ENCODE assay signal across 15 mouse cellular contexts in genomic region chr4:137717671-137718070, GRCm38 (mm10). TPM values are rescaled to one million over a fixed set of nuclear protein-coding genes. Genes with fewer than 3 reads are reported as not detected.
A peak's percentile ranks its signal among the peaks of the same experiment; 100 is the strongest.
DNase-seq lines count a peak whose midpoint lies in the region; TF ChIP-seq lines count a peak whose summit lies in the region.
"Had no signal": no experiment of that assay in that cellular context is flagged by ENCODE, and none has a peak within 500 bp of the region (broad histone marks: within the 10 kb centered on the region; RNA-seq: fewer than 3 reads in every experiment).

No protein-coding gene starts in this region.

- H3K9me3 ChIP-seq in heart, embryonic 10.5 days = no peaks in the 10 kb centered on the region
- no peaks in the 10 kb centered on the region for H3K9me3 ChIP-seq in E14TG2a.4 (ENCODE audit: low read length)

- no peak for TF ChIP-seq POLR2A in cerebellum, adult 2 months (IDR thresholded peaks at IDR 0.05; ENCODE audit: borderline replicate concordance, insufficient read depth, low read length)

- intact Hi-C loops in heart, postnatal 36 days (cut with DNase I) = no loop called here
- intact Hi-C loops in left cerebral cortex, postnatal 4 days (cut with DNase I) = loop anchor here (2.0 kb wide), 1 partner anchor 41 kb away; no protein-coding TSS in a partner anchor

- H3K4me1 ChIP-seq in heart, embryonic 10.5 days = peaks cover 45% of the 10 kb centered on the region
- peaks cover 88% of the 10 kb centered on the region for H3K4me1 ChIP-seq in E14TG2a.4 (replicated peaks; ENCODE audit: low read depth, low read length)
- H3K4me1 ChIP-seq in cerebellum, adult 2 months (ENCODE audit: control insufficient read depth, insufficient read depth, low read length) = peaks cover 6% of the 10 kb centered on the region

- no peak for DNase-seq in heart, embryonic 10.5 days (ENCODE audit: low spot score)
- DNase-seq in heart, postnatal 36 days = no peak
- peak; percentile 85 for DNase-seq in adrenal gland, adult 8-10 months
- DNase-seq in adrenal gland, postnatal 36 days = peak; percentile 83
- no peak for DNase-seq in kidney, postnatal 25 days
- no peak for DNase-seq in left cerebral cortex, postnatal 4 days
- DNase-seq in cerebellum, adult 2 months = no peak
- DNase-seq: cerebellum, adult 11-12 months; cerebellum, adult 9-11 months; cerebellum, postnatal 36 days; gastrocnemius, postnatal 36 days; heart, adult 11 months; heart, postnatal 10 days had no signal

- H3K4me3 ChIP-seq in heart, embryonic 10.5 days = peak overlapping the region; percentile 6; the same call in 1 of the 2 replicates
- H3K4me3 ChIP-seq in E14TG2a.4 (replicated peaks; ENCODE audit: low read length) = peak overlapping the region; percentile 32
- no peak overlapping the region for H3K4me3 ChIP-seq in cerebellum, adult 2 months (replicated peaks; ENCODE audit: insufficient read depth, low read depth, low read length)

- peak overlapping the region; percentile 12; the same call in 1 of the 2 replicates for H3K27ac ChIP-seq in heart, embryonic 10.5 days
- no peak overlapping the region for H3K27ac ChIP-seq in cerebellum, adult 2 months (ENCODE audit: insufficient read depth, low read length)
- H3K27ac ChIP-seq: hindbrain, embryonic 14.5 days had no signal

- H3K27me3 ChIP-seq in heart, embryonic 10.5 days (ENCODE audit: insufficient read depth, poor library complexity, severe bottlenecking) = peaks cover 93% of the 10 kb centered on the region
- H3K27me3 ChIP-seq in E14TG2a.4 (ENCODE audit: insufficient read depth, low read length) = peaks cover 38% of the 10 kb centered on the region
- no peaks in the 10 kb centered on the region for H3K27me3 ChIP-seq in cerebellum, adult 2 months (ENCODE audit: control insufficient read depth, insufficient read depth, low read length)

- WGBS in heart, embryonic 10.5 days = 67% methylated on average over 15 of the region's 15 CpGs
- WGBS in cerebellum, adult 2 months = 81% methylated on average over 15 of the region's 15 CpGs

- no peak for TF ChIP-seq CTCF in E14TG2a.4 (conservative IDR thresholded peaks at IDR 0.05; ENCODE audit: low read length)
- TF ChIP-seq CTCF in cerebellum, adult 2 months (IDR thresholded peaks at IDR 0.05; ENCODE audit: borderline replicate concordance, insufficient read depth, low read depth, low read length) = no peak

- no peaks in the 10 kb centered on the region for H3K36me3 ChIP-seq in heart, embryonic 10.5 days
- H3K36me3 ChIP-seq in E14TG2a.4 (ENCODE audit: insufficient read depth, low read length) = peaks cover 18% of the 10 kb centered on the region

RNA-seq across cellular contexts. Expression of gene Rap1gap, which starts 53.1 kb away (rescaled TPM):
- 6.7 and 8.0 TPM in 2 replicates for polyA plus RNA-seq in heart, embryonic 10.5 days (2016; fragmentation: Nextera tagmentation; extraction: Ambion mirVana)
- 10 to 100 TPM; 11.4 to 17.6 TPM for total RNA-seq in heart, postnatal 36 days (2021)
- 100 to 1,000 TPM; 108 to 376 (median 251) TPM for total RNA-seq in adrenal gland, adult 8-10 months (2022)
- total RNA-seq in adrenal gland, postnatal 36 days (2021) = 100 to 1,000 TPM; 102 to 123 TPM
- 100 to 1,000 TPM; 147 to 164 TPM for total RNA-seq in left cerebral cortex, postnatal 4 days (2021)
- polyA plus RNA-seq in cerebellum, adult 2 months (2012; rRNA removed) = 396 and 425 TPM in 2 replicates

Comparison
In these comparisons a context has a peak if more than half of its experiments do, and no peak if none do; other contexts are left out.
1. DNase-seq: peak in adrenal gland, adult 8-10 months (single experiment) and adrenal gland, postnatal 36 days (2 of 2); none in heart, embryonic 10.5 days (single experiment), heart, postnatal 36 days (0 of 2), kidney, postnatal 25 days (0 of 2), left cerebral cortex, postnatal 4 days (single experiment) and cerebellum, adult 2 months (0 of 2).
2. RNA of gene Rap1gap, which starts 53.1 kb away (total RNA-seq): 108 to 376 TPM in adrenal gland, adult 8-10 months, 147 to 164 TPM in left cerebral cortex, postnatal 4 days and 102 to 123 TPM in adrenal gland, postnatal 36 days; 11.4 to 17.6 TPM in heart, postnatal 36 days; every median in the first group is over 4 times any median in the second.